23 mouse cellular contexts compared by ENCODE assay signal in the genomic region with DNA sequence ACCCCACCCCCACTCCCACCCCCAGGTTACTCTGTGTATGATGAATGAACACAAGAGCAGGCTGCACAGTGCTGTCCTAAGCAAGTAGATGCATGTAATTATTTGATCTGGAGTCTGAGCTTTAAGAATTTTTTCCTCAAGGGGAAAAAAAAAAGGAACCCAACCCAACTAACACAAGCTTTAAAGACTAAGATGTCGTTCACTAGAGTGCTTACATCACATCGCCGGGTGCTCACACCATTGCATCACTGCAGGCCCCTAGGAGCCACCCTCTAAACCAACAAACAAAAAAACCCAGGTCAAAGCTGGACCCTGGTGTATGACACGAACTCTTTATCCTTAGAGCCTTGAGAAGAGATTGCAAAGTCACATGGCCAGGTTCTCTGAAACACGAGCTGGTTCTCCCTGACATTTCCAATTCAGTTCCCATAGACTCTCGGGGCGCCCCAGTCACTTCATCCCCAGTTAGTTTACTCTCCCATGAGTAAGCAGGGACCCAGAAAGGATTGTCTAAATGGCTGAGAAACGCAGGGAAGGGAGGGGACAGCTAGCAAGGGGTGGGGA.
"Had no signal": no experiment of that assay in that cellular context is flagged by ENCODE, and none has a peak within 500 bp of the region (broad histone marks: within the 10 kb centered on the region; RNA-seq: fewer than 3 reads in every experiment).

No protein-coding gene starts in this region.

- ATAC-seq: liver, postnatal 0 days; lung, postnatal 0 days; midbrain, embryonic 15.5 days had no signal

- H3K27ac ChIP-seq: limb, embryonic 12.5 days; limb, embryonic 15.5 days; liver, embryonic 14.5 days; macrophage; midbrain, embryonic 10.5 days; midbrain, embryonic 15.5 days; neural tube, embryonic 12.5 days; neural tube, embryonic 15.5 days had no signal

- H3K9me3 ChIP-seq: limb, embryonic 12.5 days; limb, embryonic 15.5 days; megakaryocyte, embryonic 14.5 days; midbrain, embryonic 10.5 days; midbrain, embryonic 15.5 days; neural tube, embryonic 12.5 days; neural tube, embryonic 15.5 days had no signal

- DNase-seq: kidney, adult 18-20 months; kidney, adult 9 months; kidney, postnatal 14 days; kidney, postnatal 4 days; left cerebral cortex, postnatal 4 days; liver, postnatal 0 days; lung, embryonic 14.5 days; right cerebral cortex, adult 18-20 months; right cerebral cortex, postnatal 14 days; right cerebral cortex, postnatal 4 days; thymus, adult 18-20 months; thymus, postnatal 14 days had no signal

- H3K27me3 ChIP-seq: limb, embryonic 15.5 days; midbrain, embryonic 15.5 days; neural tube, embryonic 12.5 days; neural tube, embryonic 15.5 days had no signal

- H3K4me3 ChIP-seq: limb, embryonic 12.5 days; limb, embryonic 15.5 days; megakaryocyte, embryonic 14.5 days; midbrain, embryonic 10.5 days; midbrain, embryonic 15.5 days; neural tube, embryonic 12.5 days; neural tube, embryonic 15.5 days had no signal

- H3K36me3 ChIP-seq: limb, embryonic 12.5 days; limb, embryonic 15.5 days; midbrain, embryonic 10.5 days; midbrain, embryonic 15.5 days; neural tube, embryonic 12.5 days; neural tube, embryonic 15.5 days had no signal

- H3K4me2 ChIP-seq: limb, embryonic 12.5 days; limb, embryonic 15.5 days; liver, embryonic 11.5 days; lung, embryonic 14.5 days; midbrain, embryonic 15.5 days; neural tube, embryonic 12.5 days; neural tube, embryonic 15.5 days had no signal

- H3K9ac ChIP-seq: limb, embryonic 12.5 days; limb, embryonic 15.5 days; liver, embryonic 14.5 days; liver, postnatal 0 days; lung, embryonic 14.5 days; midbrain, embryonic 15.5 days; neural tube, embryonic 12.5 days; neural tube, embryonic 15.5 days had no signal

- H3K4me1 ChIP-seq: limb, embryonic 12.5 days; limb, embryonic 15.5 days; megakaryocyte, embryonic 14.5 days; neural tube, embryonic 12.5 days; neural tube, embryonic 15.5 days had no signal
